Mouse (Mus musculus) heart, adult 8-10 months (tissue): ENCODE measurements around the gene Hoxc13. TPM values are rescaled to one million over a fixed set of nuclear protein-coding genes. Genes with fewer than 3 reads are reported as not detected.

Experiments
- DNase-seq: peaks from one replicate; pipeline ENCODE4 v3.0.0; 2022; ENCODE audit warnings: low spot score
- total RNA-seq, 4 experiments: library from RNA; stranded (reverse); gene quantifications; 2 replicates each; pipeline ENCODE4 v1.2.4; 2022

Gene Hoxc13
- total RNA-seq, 4 experiments from 2014 or later = not detected

GRCm38 (mm10) chr15:102963259-102963658 is 42.4 kb downstream of the Hoxc13 start:
- no peak for DNase-seq

DNA sequence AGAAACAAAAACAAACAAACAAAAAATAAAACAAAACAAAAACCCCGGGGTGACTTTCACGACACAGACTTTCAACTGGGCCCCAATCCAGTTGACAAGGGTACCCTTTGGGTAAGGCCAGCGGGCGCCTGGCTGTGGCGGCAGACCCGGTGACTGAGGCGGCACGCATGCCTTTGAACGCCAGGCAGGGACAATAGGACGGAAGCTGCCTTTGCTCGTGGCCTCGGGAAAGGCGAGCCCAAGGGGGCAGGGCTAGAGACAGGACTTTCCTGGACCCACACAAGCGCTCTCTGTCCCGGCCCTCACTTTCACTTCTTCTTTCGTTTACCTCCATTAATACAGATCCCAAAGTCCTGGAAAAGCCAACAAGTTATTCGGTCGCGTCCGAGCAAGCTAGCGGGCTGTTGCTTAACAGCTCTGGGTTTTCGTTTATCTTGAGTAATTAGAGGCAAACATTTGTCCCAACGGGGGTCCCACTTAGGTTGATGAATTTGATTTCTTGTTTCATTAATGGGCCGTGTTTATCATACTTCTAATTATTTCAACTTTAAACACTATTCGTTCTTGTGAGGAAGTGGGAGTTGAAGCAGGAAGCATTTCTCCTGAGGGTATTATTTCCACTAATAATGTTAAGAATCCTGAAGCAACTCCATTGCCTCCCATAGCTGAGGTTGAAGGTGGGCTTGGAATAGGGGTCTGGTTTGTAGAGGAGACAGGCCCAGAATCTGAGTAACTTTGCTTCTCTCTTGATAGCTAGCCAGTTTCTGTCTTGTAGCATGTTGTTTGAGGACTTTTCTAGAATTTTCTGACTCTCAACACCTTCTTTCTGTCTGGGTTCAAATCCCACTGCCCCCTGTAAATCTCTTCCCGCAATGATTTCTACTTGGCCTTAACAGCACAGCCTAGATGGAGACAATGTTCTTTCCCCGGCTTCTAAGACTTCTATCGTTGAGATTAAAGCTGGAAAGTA is 43.1 kb downstream of the Hoxc13 start:
- no peak for DNase-seq

DNA sequence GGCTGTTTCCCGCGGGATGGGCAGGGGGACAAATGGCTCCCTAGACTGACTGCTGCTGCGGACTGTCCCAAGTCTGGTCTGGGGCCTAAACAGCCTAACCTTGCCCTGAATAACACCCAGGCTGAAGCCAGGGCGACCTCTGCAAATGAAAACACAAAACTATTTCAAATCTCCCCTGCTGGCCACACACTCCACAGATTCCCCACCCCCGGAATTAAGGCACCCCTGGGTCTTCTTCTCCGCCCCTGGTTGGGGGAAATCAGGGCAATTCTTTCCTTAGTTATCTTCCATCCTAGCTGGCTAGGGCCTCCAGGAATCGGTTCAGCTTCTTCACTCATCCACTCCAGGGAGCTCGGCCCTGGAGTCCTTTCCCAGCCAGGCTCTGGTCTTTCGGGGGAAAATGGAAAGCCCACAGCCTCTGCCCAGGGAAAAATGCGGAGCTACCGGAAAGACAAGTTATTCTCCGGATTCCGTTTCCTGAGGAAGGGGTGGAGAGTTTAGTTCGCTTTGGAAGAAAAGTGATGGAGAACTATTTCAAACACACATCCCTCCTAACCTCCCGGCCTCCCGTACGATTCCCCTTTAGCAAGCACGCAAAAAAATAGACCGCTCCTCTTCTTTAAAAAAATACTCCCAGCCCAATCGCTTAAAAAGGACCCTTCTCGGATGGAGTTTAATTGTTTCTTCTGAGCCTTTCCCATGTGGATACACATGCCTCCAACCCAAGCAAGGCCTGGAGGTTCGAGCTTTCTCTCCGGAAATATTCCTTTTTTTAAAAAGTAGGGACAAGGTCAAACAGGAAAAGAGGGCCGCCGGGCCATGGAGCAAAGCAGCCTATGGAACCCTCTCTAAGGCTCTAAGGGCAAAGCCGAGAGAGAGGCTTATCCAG is 44.3 kb downstream of the Hoxc13 start:
- DNase-seq = no peak

GRCm38 (mm10) chr15:102965892-102966775 is 45.2 kb downstream of the Hoxc13 start:
- no peak for DNase-seq

DNA sequence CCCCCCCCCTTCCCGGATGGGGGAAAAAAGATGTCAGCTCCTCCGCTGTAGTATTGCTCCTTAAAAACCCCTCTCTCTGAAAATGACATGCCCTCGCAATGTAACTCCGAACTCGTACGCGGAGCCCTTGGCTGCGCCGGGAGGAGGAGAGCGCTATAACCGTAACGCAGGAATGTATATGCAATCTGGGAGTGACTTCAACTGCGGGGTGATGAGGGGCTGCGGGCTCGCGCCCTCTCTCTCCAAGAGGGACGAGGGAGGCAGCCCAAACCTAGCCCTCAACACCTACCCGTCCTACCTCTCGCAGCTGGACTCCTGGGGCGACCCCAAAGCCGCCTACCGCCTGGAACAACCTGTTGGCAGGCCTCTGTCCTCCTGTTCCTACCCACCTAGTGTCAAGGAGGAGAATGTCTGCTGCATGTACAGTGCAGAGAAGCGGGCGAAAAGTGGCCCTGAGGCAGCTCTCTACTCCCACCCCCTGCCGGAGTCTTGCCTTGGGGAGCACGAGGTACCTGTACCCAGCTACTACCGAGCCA is 45.9 kb downstream of the Hoxc13 start, which contains the start of gene Hoxc10:
Gene Hoxc10 (plus strand): TSS at position 21 of the 536 bp plus-strand sequence.
- no peak for DNase-seq

DNA sequence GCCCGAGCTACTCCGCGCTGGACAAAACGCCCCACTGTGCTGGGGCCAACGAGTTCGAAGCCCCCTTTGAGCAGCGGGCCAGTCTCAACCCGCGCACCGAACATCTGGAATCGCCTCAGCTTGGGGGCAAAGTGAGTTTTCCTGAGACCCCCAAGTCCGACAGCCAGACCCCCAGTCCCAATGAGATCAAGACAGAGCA is 46.3 kb downstream of the Hoxc13 start, which contains the start of gene Hoxc5:
Gene Hoxc5 (plus strand): TSS at position 132 of the 199 bp plus-strand sequence.
- DNase-seq = no peak

DNA sequence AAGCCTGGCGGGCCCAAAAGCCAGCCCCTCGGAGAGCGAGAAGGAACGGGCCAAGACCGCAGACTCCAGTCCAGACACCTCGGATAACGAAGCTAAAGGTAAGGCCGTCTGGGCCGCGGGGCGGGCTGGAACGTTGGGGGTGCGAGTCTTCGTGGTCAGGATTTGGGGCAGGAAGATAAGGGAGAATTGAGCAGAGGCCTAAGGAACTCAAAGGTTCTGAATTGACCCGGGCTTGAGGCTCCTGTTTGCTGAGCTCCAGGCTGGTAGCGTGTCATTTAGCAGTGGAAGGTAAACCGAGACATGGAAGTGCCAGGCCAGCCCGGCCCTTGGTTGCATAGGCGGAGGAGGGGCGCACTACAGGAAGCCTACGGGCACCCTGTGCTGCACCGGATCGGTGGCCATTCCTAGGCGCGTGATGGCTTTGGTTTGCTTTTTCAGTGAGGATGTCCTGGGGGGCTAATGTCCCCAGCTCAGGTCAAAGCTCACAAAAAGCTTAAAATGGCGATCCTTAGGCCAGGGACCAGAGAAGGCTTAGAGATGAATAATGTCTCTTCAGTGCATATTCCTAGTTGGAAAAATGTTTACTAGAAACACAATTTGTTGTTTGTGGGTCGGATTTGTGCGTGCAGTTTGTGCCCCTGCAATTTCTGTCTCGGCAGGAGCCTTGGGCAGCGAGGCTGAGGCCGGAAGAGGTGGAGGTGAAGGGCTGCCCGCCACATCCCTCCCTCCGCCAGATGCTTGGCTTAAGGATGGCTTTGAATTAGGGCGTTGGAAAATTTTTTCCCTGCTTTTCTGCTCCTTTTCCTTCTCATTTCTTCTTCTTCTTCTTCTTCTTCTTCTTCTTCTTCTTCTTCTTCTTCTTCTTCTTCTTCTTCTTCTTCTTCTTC is 46.9 kb downstream of the Hoxc13 start:
- DNase-seq = no peak

DNA sequence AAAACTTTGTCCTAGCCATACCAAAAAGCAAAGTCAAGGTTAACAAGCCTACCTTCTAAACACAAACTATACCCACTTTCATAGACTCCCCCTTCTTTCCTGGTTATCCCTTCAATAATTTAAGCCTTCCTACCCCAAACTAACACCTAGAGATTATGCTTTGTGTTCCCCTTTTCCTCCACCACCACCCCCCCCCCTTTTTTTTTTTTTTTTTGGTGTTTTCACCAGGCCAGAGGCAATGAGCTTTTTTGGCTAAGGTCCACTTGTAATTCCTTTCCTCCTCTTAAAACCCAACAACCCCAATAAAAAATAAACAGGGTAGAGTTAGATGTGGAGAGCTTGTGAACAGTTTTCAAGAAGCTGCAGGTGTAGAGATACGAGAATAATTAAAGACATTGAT is 48.4 kb downstream of the Hoxc13 start:
- no peak for DNase-seq

DNA sequence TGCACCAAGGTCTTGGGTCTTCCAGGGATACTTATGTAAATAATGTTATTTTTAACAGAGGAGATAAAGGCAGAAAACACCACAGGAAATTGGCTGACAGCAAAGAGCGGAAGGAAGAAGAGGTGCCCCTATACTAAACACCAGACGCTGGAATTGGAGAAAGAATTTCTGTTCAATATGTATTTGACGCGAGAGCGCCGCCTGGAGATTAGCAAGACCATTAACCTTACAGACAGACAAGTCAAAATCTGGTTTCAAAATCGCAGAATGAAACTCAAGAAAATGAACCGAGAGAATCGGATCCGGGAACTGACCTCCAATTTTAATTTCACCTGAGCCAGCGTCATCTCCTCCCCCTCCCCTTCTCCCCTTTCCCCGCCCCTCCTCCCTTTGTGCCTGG is 49.8 kb downstream of the Hoxc13 start:
- DNase-seq = no peak

GRCm38 (mm10) chr15:102972254-102972653 is 51.4 kb downstream of the Hoxc13 start:
- no peak for DNase-seq

DNA sequence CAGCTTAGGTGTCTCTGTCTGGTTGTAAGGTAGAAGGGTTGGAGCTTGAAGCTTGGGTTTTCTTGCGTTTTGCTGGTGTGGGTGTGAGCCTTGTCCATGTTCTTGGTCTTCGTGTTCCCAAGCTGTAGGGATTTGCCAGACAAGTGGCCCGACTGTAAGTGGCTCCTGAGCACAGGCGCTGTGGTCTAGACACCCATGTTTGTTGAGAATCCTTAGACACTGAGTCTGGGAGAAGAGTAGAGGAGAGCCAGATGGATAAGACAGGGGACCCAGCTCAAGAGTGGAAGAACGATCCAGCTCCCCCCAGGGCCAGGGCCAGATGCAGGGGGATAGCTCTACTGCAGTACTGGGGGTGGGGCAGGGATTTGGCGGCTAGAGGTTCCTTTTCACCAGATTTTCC is 51.9 kb downstream of the Hoxc13 start:
- DNase-seq = no peak

DNA sequence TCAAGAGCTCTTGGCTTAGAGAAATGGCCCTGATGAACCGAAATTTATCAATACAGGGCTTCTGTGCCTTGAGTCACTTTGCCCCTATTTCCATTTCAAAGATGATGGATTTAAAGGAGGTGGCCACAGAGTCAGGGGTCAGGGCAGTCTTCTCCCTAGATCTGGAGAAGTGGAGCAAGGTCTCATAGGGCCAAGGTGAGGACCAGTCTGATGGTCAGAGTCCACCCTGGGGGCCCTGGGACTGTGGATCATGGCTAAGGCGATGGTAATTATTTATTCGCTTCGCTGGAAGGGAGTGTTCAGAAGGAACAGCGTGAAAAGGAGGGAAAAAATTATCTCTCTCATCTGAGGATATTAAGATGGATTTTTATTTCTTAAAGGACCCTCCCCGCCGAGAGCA is 54.1 kb downstream of the Hoxc13 start:
- no peak for DNase-seq

- DNase-seq = no peak
Observed at GRCm38 (mm10) chr15:102975688-102976111, 54.8 kb downstream of the Hoxc13 start.

DNA sequence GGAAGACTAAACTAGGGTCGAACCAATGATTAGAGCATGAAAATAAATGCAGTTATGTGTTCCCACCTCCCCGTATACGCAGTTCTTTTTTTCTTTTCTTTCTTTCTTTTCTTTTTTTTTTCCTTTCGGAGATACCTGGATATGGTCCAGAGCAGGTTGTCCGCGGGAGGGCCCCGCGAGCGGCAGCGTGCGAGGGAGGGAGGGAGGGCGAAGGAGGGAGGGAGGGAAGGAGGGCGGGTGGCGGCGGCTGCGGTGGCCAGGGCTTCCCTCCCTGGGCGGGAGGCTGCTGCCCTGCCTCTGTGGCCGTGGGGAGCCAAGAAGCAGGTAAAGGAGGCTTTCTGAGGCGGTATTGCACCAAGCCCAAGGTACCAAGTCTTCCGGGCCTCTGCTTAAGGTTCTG is 55.3 kb downstream of the Hoxc13 start, which contains the start of gene Hoxc9:
Gene Hoxc9 (plus strand): TSS at position 269 of the 400 bp plus-strand sequence.
- no peak for DNase-seq

GRCm38 (mm10) chr15:102976631-102977422 is 55.9 kb downstream of the Hoxc13 start:
- no peak for DNase-seq

- DNase-seq = no peak
Observed at GRCm38 (mm10) chr15:102977423-102977974, 56.6 kb downstream of the Hoxc13 start.
